Mouse (Mus musculus): ENCODE data around the gene Ptma. TPM values are rescaled to one million over a fixed set of nuclear protein-coding genes. Genes with fewer than 3 reads are reported as not detected.
A peak's percentile ranks its signal among the peaks of the same experiment; 100 is the strongest.

The Ptma gene
- polyA plus RNA-seq, 1 experiment from 2014 or later: 3,239 TPM

GRCm38 (mm10) chr1:86524619-86525498 lies 1.7 kb upstream of the Ptma start:
- H3K4me1 ChIP-seq: peaks cover 25% of the 10 kb centered on the region
- WGBS: 2% methylated on average over 52 of the region's 53 CpGs
- H3K4me3 ChIP-seq: peak overlapping the region; percentile 100
- no peaks in the 10 kb centered on the region for H3K27me3 ChIP-seq
- peak overlapping the region; percentile 76 for H3K4me2 ChIP-seq
- peak overlapping the region; percentile 85 for H3K9ac ChIP-seq
- peaks cover 15% of the 10 kb centered on the region for H3K36me3 ChIP-seq (ENCODE audit: poor library complexity, severe bottlenecking)
- H3K9me3 ChIP-seq (replicated peaks): no peaks in the 10 kb centered on the region
- H3K27ac ChIP-seq: peak overlapping the region; percentile 99
- ATAC-seq: peak; percentile 78

GRCm38 (mm10) chr1:86525499-86526115 lies 919 bp upstream of the Ptma start:
- peak overlapping the region; percentile 85 for H3K9ac ChIP-seq
- peaks cover 26% of the 10 kb centered on the region for H3K4me1 ChIP-seq
- H3K4me3 ChIP-seq: peak overlapping the region; percentile 100
- under 1% methylated on average over 44 of the region's 44 CpGs for WGBS
- peak overlapping the region; percentile 99 for H3K27ac ChIP-seq
- peak overlapping the region; percentile 76 for H3K4me2 ChIP-seq
- no peaks in the 10 kb centered on the region for H3K9me3 ChIP-seq (replicated peaks)
- peaks cover 16% of the 10 kb centered on the region for H3K36me3 ChIP-seq (ENCODE audit: poor library complexity, severe bottlenecking)
- H3K27me3 ChIP-seq: no peaks in the 10 kb centered on the region
- peak; percentile 28 for ATAC-seq

- Histone ChIP-seq H3K36me3 (ENCODE audit: poor library complexity, severe bottlenecking) (peaks cover 29% of the 10 kb centered on the region), H3K4me1 (peaks cover 39% of the 10 kb centered on the region), H3K4me3 (peak overlapping the region; percentile 100), H3K9ac (peak overlapping the region; percentile 100), H3K4me2 (peak overlapping the region; percentile 84), H3K27ac (peak overlapping the region; percentile 99), H3K27me3 (no peaks in the 10 kb centered on the region), H3K9me3 (replicated peaks) (no peaks in the 10 kb centered on the region)
- no peak for ATAC-seq
- under 1% methylated on average over 106 of the region's 111 CpGs for WGBS
Observed at GRCm38 (mm10) chr1:86526789-86527598, 468 bp downstream of the Ptma start.

- peak; percentile 2; the same call in 1 of the 2 replicates for ATAC-seq
- Histone ChIP-seq H3K36me3 (ENCODE audit: poor library complexity, severe bottlenecking) (peaks cover 29% of the 10 kb centered on the region), H3K4me3 (peak overlapping the region; percentile 100), H3K4me2 (peak overlapping the region; percentile 84), H3K27ac (peak overlapping the region; percentile 99), H3K4me1 (peaks cover 42% of the 10 kb centered on the region), H3K9me3 (replicated peaks) (no peaks in the 10 kb centered on the region), H3K27me3 (no peaks in the 10 kb centered on the region), H3K9ac (peak overlapping the region; percentile 100)
- under 1% methylated on average over 72 of the region's 89 CpGs for WGBS
Observed at GRCm38 (mm10) chr1:86527599-86528486, 1.3 kb downstream of the Ptma start.

- Histone ChIP-seq H3K36me3 (ENCODE audit: poor library complexity, severe bottlenecking) (peaks cover 34% of the 10 kb centered on the region), H3K4me3 (peak overlapping the region; percentile 100), H3K4me2 (peak overlapping the region; percentile 84), H3K27ac (peak overlapping the region; percentile 99), H3K4me1 (peaks cover 42% of the 10 kb centered on the region), H3K9ac (peak overlapping the region; percentile 100), H3K9me3 (replicated peaks) (no peaks in the 10 kb centered on the region), H3K27me3 (no peaks in the 10 kb centered on the region)
- under 1% methylated on average over 15 of the region's 15 CpGs for WGBS
- ATAC-seq: no peak
Observed at GRCm38 (mm10) chr1:86528571-86529180, 2.1 kb downstream of the Ptma start.

- no peak for ATAC-seq
- 39% methylated on average over 4 of the region's 4 CpGs for WGBS
- Histone ChIP-seq H3K27ac (peak overlapping the region; percentile 99; the same call in 1 of the 2 replicates), H3K9me3 (replicated peaks) (no peaks in the 10 kb centered on the region), H3K9ac (peak overlapping the region; percentile 100), H3K4me2 (peak overlapping the region; percentile 84), H3K4me1 (peaks cover 36% of the 10 kb centered on the region), H3K36me3 (ENCODE audit: poor library complexity, severe bottlenecking) (peaks cover 36% of the 10 kb centered on the region), H3K4me3 (peak overlapping the region; percentile 100), H3K27me3 (no peaks in the 10 kb centered on the region)
Observed at GRCm38 (mm10) chr1:86529590-86529989, 3.1 kb downstream of the Ptma start.

- no peaks in the 10 kb centered on the region for H3K27me3 ChIP-seq
- peaks cover 31% of the 10 kb centered on the region for H3K4me1 ChIP-seq
- peak overlapping the region; percentile 31 for H3K4me2 ChIP-seq
- ATAC-seq: no peak
- H3K36me3 ChIP-seq (ENCODE audit: poor library complexity, severe bottlenecking): peaks cover 36% of the 10 kb centered on the region
- peak overlapping the region; percentile 41 for H3K9ac ChIP-seq
- peak overlapping the region; percentile 17; the same call in 1 of the 2 replicates for H3K4me3 ChIP-seq
- no peaks in the 10 kb centered on the region for H3K9me3 ChIP-seq (replicated peaks)
- 16% methylated on average over 4 of the region's 4 CpGs for WGBS
- H3K27ac ChIP-seq: peak overlapping the region; percentile 76; the same call in 1 of the 2 replicates
Observed at GRCm38 (mm10) chr1:86530871-86531546, 4.5 kb downstream of the Ptma start.

- ATAC-seq: peak; percentile 12
- Histone ChIP-seq H3K9me3 (replicated peaks) (no peaks in the 10 kb centered on the region), H3K9ac (peak overlapping the region; percentile 41; the same call in 1 of the 2 replicates), H3K4me1 (peaks cover 31% of the 10 kb centered on the region), H3K27ac (peak overlapping the region; percentile 76), H3K4me3 (peak overlapping the region; percentile 17; the same call in 1 of the 2 replicates), H3K36me3 (ENCODE audit: poor library complexity, severe bottlenecking) (peaks cover 36% of the 10 kb centered on the region), H3K27me3 (no peaks in the 10 kb centered on the region), H3K4me2 (peak overlapping the region; percentile 31)
- WGBS: 5% methylated on average over 13 of the region's 13 CpGs
Observed at GRCm38 (mm10) chr1:86531547-86532321, 5.2 kb downstream of the Ptma start.

- 0 out of 2 replicates have a peak overlapping the region, but pooled peaks have one; percentile 41 for H3K9ac ChIP-seq
- H3K4me3 ChIP-seq: 0 out of 2 replicates have a peak overlapping the region, but pooled peaks have one; percentile 17
Observed at GRCm38 (mm10) chr1:86532362-86533051, 6.0 kb downstream of the Ptma start.

More at GRCm38 (mm10) chr1:86532362-86533051, 6.0 kb downstream of the Ptma start:
- peak overlapping the region; percentile 31 for H3K4me2 ChIP-seq
- H3K27ac ChIP-seq: peak overlapping the region; percentile 76
- no peaks in the 10 kb centered on the region for H3K9me3 ChIP-seq (replicated peaks)
- 25% methylated on average over 11 of the region's 11 CpGs for WGBS
- peaks cover 31% of the 10 kb centered on the region for H3K4me1 ChIP-seq
- peak; percentile 59 for ATAC-seq
- peaks cover 36% of the 10 kb centered on the region for H3K36me3 ChIP-seq (ENCODE audit: poor library complexity, severe bottlenecking)
- H3K27me3 ChIP-seq: no peaks in the 10 kb centered on the region

Data from forebrain, embryonic 13.5 days (tissue).